Mouse (Mus musculus) kidney, adult 2 months (tissue): ENCODE measurements around the gene Spata13.

Experiments
- CTCF ChIP-seq: fragments of 200-500 bp; conservative IDR thresholded peaks from 2 replicates; pipeline ENCODE4 v1.5.1; 2011; ENCODE audit warnings: low read depth, mild to moderate bottlenecking, control low read depth, low read length, moderate library complexity, mixed read lengths; ENCODE audit not compliant: insufficient read depth, insufficient read length
- POLR2A ChIP-seq: fragments of 200-500 bp; IDR thresholded peaks from one replicate; pipeline ENCODE4 v1.6.1; 2011; ENCODE audit warnings: low read depth, low read length, control low read depth

DNA sequence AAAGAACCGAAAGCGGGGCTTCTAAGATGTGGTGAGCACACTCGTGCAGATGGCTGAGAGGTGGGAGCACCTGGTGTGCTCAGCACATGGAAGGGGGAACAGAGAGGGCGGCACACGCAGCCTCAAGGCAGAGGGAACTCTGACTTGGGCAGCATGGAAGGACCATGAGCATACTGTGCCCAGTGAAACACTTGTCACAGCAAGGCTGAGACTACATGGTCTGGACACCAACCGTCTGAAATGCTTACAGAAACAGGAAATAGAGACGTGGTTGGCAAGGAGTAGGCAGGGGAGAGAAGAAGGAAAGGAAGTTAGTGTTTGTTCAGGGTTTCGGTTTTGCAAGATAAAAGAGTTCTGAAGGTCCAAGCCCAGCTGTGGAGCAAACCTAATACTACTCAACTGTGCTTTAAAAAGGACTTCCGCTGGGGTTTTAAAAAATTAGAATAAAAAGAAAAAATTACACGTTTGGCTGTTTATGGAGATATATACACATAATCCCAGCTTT lies 104.7 kb downstream of the Spata13 start:
- no peak for TF ChIP-seq CTCF
- no peak for TF ChIP-seq POLR2A
